Mouse (Mus musculus) frontal cortex, postnatal 14 days (tissue): Measurements from ENCODE around the gene Zfp706.
A peak's percentile ranks its signal among the peaks of the same experiment; 100 is the strongest.

ENCODE experiments used
- DNase-seq, 2 experiments: peaks; one replicate each; pipeline ENCODE4 v3.0.0; 2022; ENCODE audit warnings: low spot score in 2 of 2

The Zfp706 gene

GRCm38 (mm10) chr15:36977823-36978222, 29.8 kb downstream of the Zfp706 start:
- DNase-seq = no peak

- no peak for DNase-seq
Measured at GRCm38 (mm10) chr15:36975690-36976089, 31.9 kb downstream of the Zfp706 start.

GRCm38 (mm10) chr15:36975256-36975620, 32.3 kb downstream of the Zfp706 start:
- DNase-seq = no peak

- DNase-seq = no peak
Measured at GRCm38 (mm10) chr15:36974614-36975255, 32.8 kb downstream of the Zfp706 start.

- no peak for DNase-seq
Measured at GRCm38 (mm10) chr15:36973714-36974113, 33.9 kb downstream of the Zfp706 start.

GRCm38 (mm10) chr15:36973290-36973689, 34.3 kb downstream of the Zfp706 start:
- DNase-seq = no peak

GRCm38 (mm10) chr15:36969794-36970193, 37.8 kb downstream of the Zfp706 start:
- no peak for DNase-seq

GRCm38 (mm10) chr15:36968295-36968694, 39.3 kb downstream of the Zfp706 start:
- DNase-seq = no peak

GRCm38 (mm10) chr15:36967381-36968211, 40.0 kb downstream of the Zfp706 start:
- peak; percentile 78 to 89 for DNase-seq

- no peak for DNase-seq
Measured at GRCm38 (mm10) chr15:36966940-36967339, 40.6 kb downstream of the Zfp706 start.

- no peak for DNase-seq
Measured at GRCm38 (mm10) chr15:36966466-36966865, 41.1 kb downstream of the Zfp706 start.

- no peak for DNase-seq
Measured at GRCm38 (mm10) chr15:36965743-36966142, 41.8 kb downstream of the Zfp706 start.

GRCm38 (mm10) chr15:36962931-36963330, 44.6 kb downstream of the Zfp706 start:
- no peak for DNase-seq

GRCm38 (mm10) chr15:36960876-36961237, 46.7 kb downstream of the Zfp706 start:
- no peak for DNase-seq

GRCm38 (mm10) chr15:36960010-36960875, 47.3 kb downstream of the Zfp706 start:
- DNase-seq = peak; percentile 75 to 79

- no peak for DNase-seq
Measured at GRCm38 (mm10) chr15:36956221-36956620, 51.4 kb downstream of the Zfp706 start.

- DNase-seq = no peak
Measured at GRCm38 (mm10) chr15:36950258-36950657, 57.3 kb downstream of the Zfp706 start.

- DNase-seq = no peak
Measured at GRCm38 (mm10) chr15:36948866-36949546, 58.6 kb downstream of the Zfp706 start.
